Mouse (Mus musculus): ENCODE measurements around the gene Atp8b2.

Gene Atp8b2

DNA sequence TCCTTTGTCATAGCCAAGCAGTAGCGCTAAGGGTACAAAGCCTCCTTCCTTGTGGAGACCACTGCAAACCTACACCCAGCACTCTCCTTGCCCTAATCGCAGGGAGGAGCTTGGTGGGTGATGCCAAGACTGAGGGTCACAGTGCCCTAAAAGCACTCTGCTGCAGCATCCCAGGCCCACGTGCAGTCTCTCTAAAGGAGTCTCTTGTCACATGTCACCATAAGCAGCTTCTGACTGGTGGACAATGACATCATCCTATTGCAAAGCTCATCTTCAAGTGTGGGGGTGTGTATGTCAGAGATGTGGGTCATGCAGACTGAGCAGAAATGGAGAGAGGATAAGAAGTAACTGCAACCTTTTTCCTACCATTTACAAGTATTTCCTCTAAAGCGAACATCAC is 3.9 kb downstream of the Atp8b2 start:
- in situ Hi-C loops (cut with MseI, MboI): no loop called here

- in situ Hi-C loops (cut with MseI, MboI): no loop called here
Observed at GRCm38 (mm10) chr3:89957880-89958279, 5.4 kb downstream of the Atp8b2 start.

- in situ Hi-C loops (cut with MseI, MboI): no loop called here
Observed at GRCm38 (mm10) chr3:89956177-89956971, 6.9 kb downstream of the Atp8b2 start.

- in situ Hi-C loops (cut with MseI, MboI): no loop called here
Observed at GRCm38 (mm10) chr3:89953420-89953819, 9.9 kb downstream of the Atp8b2 start.

GRCm38 (mm10) chr3:89948655-89949054 is 14.7 kb downstream of the Atp8b2 start:
- in situ Hi-C loops (cut with MseI, MboI): no loop called here

DNA sequence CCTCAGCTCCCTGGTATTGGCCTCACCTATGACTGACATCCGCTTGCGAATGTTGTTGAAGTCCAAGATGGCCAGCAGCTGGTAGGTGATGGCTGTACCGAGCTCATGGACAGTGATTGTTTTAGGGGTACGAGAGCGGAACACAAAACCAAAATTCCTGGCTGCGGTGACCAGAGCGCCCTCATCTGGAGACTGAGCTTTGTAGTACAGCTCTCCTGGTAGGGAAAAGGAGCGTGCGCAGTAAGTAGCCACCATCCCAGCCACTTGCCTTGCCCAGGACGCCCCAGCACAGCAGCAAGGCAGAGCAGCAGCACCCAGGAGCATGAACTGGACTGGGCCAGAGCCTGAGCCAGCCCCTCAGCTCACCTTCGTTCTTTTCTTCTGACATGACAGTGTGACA is 15.3 kb downstream of the Atp8b2 start:
- in situ Hi-C loops (cut with MseI, MboI): no loop called here

DNA sequence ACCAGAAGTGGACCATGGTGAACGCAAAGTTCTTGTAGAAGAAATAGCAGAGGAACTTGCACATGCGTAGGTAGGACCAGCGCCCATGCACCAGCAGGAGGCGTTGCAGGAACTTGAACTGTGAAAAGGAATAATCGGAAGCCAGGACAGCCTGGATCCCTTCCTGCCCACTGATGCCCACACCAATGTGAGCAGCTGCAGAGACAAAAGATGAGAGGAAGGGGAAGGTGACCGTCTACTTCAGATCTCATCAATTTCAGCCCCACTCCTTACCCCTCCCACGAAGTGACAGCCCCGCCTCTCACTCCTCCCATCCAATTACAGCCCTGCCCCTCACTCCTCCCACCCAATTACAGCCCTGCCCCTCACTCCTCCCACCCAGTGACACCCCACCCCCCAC is 18.3 kb downstream of the Atp8b2 start:
- in situ Hi-C loops (cut with MseI, MboI): no loop called here

DNA sequence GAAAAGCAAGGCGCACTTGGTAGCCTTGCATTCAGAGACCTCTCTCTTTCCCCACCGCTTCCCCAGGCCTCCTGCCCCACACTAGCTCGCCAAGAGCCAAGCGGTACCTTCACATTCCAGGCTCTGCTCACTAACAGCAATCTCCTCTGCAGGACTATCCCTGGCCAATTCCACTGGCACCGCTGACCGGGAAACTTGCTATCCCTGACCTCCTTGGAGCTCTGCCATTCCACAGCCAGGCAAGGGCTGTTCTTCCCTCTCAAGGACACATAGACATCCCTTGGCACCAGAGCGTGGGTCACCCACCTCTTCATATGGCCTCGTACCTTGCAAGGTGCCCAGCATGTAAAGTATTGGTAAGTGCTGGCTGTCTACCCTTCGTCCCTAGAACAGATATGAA is 20.4 kb downstream of the Atp8b2 start:
- in situ Hi-C loops (cut with MseI, MboI): no loop called here

- in situ Hi-C loops (cut with MseI, MboI): no loop called here
Observed at GRCm38 (mm10) chr3:89936495-89936894, 26.8 kb downstream of the Atp8b2 start.

- in situ Hi-C loops (cut with MseI, MboI): no loop called here
Observed at GRCm38 (mm10) chr3:89932925-89933324, 30.4 kb downstream of the Atp8b2 start.

DNA sequence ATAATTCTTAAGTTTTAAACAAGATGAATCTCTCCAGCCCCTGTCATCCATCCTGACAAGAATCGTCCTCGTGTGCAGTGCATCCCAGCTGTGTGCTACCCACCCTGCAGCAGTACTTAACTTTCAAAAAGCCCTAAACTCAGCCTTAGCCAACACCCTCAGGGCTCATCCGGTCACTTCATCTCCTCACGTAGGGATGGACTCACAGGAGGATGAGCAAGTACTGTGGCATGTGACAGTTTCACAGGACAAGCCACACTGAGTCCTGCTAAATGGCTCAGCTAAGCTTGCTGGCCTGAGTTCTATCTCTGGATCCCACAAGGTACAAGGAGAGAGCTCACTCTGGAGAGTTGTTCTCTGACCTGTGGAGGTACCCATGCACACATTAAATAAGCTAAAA is 34.4 kb downstream of the Atp8b2 start:
- in situ Hi-C loops (cut with MseI, MboI): no loop called here

- in situ Hi-C loops (cut with MseI, MboI): no loop called here
Observed at GRCm38 (mm10) chr3:89926440-89926839, 36.9 kb downstream of the Atp8b2 start.

DNA sequence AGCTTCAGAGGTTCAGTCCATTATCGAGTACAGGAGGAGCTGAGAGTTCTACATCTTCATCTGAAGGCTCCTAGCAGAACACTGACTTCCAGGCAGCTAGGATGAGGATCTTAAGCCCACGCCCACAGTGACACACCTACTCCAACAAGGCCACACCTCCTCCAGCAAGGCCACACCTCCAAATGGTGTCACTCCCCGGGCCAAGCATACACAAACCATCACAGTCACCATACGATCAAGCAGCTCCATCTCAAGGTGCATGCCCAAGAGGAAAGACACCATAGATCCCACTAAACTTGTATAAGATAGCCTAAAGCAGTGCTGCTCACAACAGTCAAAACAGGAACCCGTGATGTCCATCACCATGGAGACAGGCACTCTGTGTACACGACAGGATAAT is 42.6 kb downstream of the Atp8b2 start:
- in situ Hi-C loops (cut with MseI, MboI): no loop called here

- in situ Hi-C loops (cut with MseI, MboI): no loop called here
Observed at GRCm38 (mm10) chr3:89917408-89917807, 45.9 kb downstream of the Atp8b2 start.

GRCm38 (mm10) chr3:89916622-89917021 is 46.7 kb downstream of the Atp8b2 start:
- in situ Hi-C loops (cut with MseI, MboI): no loop called here

DNA sequence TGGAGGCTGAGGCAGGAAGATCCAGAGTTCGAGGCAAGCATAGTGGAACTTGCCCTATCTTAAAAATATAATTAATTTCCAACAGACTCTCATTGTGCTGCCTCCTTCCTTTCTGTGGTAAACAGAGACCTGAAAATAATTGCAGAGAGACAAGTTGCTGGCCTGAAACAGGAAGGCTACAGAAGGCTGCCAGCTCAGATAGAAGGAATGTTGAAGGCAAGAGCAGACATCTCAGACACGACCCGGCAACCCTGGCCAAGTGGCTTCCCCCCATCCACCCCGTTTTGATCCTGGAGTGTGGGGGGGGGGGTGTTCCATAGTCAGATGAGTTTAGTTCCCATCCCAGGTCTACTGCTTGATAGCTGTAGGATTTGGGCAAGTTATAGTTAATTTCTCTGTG is 48.6 kb downstream of the Atp8b2 start:
- in situ Hi-C loops (cut with MseI, MboI): no loop called here

GRCm38 (mm10) chr3:89912543-89913391 is 50.5 kb downstream of the Atp8b2 start, which contains the start of gene Il6ra:
Gene Il6ra, minus strand, starts transcription at chr3:89913196.
- in situ Hi-C loops (cut with MseI, MboI): no loop called here

DNA sequence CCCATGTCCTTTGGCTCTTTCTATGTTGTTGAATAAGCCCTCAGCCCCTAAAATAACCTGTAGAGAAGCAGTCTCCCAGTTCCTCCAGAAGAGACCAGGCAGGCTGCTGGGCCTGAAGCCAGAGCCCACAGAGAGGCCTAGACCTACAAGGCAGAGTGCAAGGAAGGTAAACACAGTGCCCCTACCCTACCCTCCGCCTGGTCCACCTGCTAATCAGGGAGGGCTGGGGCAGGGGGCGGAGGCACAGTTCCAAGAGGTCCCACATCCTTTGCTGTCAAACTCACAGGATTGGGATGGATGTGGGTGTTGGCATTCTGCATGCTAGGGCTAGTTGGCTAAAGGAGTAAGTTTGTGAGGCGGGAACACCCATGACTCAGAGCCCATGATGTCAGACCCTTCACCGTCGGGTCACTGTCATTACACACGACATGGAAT is 51.2 kb downstream of the Atp8b2 start:
- in situ Hi-C loops (cut with MseI, MboI): no loop called here

DNA sequence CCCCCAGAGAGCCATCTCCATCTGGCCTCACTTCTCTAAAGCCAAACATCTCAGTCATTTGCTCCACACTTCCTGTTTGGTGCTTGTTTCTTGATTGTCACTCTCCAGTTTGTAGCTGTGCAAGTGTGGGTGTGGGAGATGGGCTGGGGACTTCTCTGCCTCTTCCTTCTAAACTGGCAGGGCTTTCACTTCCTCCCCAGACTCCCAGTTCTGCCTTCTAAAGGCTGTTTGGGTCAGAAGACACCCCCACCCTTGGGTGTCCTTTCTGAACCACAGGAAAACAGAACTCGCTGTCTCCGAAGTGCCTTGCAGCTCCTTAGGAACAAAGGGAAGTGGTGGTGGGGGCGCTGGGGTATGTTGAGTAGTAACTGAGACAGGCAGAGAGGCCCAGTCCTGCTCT is 52.1 kb downstream of the Atp8b2 start:
- in situ Hi-C loops (cut with MseI, MboI): no loop called here

DNA sequence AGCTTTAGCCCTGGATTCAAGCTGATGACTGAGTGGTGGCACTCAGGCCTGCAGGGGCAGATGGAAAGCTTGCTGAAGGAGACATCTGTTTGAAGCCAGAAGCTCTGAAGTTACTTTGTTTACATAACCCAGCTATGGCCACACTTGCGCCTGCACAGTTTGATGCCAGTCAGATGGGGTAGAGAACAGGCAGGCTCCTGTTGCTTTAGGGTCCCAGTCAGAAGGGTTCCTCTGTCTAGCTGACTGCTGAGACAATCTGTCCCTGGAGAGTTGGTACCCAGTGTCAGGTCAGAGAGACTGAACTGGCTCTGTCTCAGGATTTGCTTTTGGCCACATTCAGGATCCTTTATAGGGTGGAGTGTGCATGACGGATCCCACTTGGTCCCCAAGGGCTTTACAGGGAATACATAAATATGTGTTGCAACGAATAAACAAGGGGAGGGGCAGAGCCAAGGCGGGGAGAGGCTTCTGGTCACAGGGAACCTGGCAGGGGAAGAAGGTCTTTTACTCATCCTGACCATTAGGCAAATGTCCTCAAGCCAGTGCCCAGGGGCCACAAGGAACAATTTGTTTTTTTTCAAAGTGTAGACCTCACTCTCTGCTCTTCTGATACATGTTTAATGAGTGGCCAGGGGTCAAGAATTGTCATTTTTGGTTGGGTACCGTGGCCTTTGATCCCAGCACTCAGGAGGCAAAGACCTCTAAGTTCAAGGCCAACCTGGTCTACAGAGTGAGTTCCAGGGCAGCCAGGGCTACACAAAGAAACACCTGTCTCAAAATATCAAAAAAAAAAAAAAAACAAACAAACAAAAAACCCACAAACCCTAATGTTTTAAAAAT is 53.4 kb downstream of the Atp8b2 start:
- in situ Hi-C loops (cut with MseI, MboI): no loop called here

DNA sequence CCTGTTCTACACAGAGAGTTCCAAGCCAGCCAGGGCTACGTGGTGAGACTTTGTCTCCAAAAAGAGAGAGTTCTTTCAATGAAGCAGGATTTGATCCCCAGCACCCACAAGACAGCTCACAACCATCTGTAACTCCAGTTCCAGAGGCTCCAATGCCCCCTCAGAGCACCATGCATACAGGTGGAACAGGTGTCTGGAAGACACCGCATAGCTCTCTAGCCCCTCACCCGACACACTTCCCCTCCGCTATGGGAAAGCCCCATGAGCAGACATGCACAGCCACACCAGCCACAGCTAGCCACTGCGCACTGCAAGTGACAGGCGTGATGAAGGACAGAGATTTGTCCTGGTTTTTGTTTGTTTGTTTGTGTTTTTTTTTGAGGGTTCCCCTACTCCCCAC is 54.5 kb downstream of the Atp8b2 start:
- in situ Hi-C loops (cut with MseI, MboI): no loop called here

DNA sequence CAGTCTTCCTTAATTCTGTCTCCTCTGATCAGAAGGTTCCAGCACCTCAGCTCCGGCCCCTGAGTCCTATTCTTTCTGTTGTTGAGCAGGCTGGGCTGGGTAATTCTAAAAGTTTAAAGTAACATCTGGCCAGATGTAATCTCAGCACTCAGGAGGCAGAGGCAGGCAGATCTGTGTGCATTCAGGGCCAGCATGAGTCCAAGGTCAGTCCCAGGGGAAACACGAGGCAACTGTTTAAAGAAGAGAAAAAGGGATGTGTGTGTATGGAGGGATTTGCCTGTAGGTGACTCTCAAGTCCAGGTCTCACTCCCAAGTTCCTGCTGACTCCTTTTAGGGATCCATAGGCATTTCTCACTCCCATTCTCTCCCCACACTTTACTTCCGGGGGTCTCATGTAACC is 55.5 kb downstream of the Atp8b2 start:
- in situ Hi-C loops (cut with MseI, MboI): no loop called here

Measured in mouse trophoblast stem cell (cell line).